Mouse (Mus musculus) adrenal gland, postnatal 4 days (tissue): ENCODE measurements around the gene Ptbp1. TPM values are rescaled to one million over a fixed set of nuclear protein-coding genes. Genes with fewer than 3 reads are reported as not detected.
A peak's percentile ranks its signal among the peaks of the same experiment; 100 is the strongest.

Source experiments
- DNase-seq, 2 experiments: peaks; one replicate each; pipeline ENCODE4 v3.0.0; 2021 to 2022; ENCODE audit warnings: low spot score in 2 of 2, mixed read lengths in 2 of 2
- long read RNA-seq, 2 experiments: library from polyadenylated mRNA; stranded (forward); transcript quantifications; one replicate each; pipeline ENCODE4 v2.0.0; 2021
- total RNA-seq, 2 experiments: library from RNA; stranded (reverse); gene quantifications; 2 replicates each; pipeline ENCODE4 v1.2.3; 2021

Ptbp1 gene
- total RNA-seq = 100 to 1,000 TPM; 344 to 389 TPM
- long read RNA-seq, experiment 1, transcript Ptbp1-216 (14 exons, 3,110 nt) = minor isoform, 28 of 87 reads
- long read RNA-seq, experiment 1, transcript Ptbp1-206 (13 exons, 3,169 nt) = major isoform, 37 of 87 reads
- long read RNA-seq, experiment 1, partial matches to known transcripts = 17 of 87 reads
- long read RNA-seq, experiment 1, other reads (novel, unspliced or antisense) = 3 of 87 reads
- long read RNA-seq, experiment 2, transcript Ptbp1-216 (14 exons, 3,110 nt) = minor isoform, 48 of 248 reads
- long read RNA-seq, experiment 2, transcript Ptbp1-206 (13 exons, 3,169 nt) = major isoform, 73 of 248 reads
- long read RNA-seq, experiment 2, partial matches to known transcripts = 77 of 248 reads
- long read RNA-seq, experiment 2, other reads (novel, unspliced or antisense) = 41 of 248 reads

DNA sequence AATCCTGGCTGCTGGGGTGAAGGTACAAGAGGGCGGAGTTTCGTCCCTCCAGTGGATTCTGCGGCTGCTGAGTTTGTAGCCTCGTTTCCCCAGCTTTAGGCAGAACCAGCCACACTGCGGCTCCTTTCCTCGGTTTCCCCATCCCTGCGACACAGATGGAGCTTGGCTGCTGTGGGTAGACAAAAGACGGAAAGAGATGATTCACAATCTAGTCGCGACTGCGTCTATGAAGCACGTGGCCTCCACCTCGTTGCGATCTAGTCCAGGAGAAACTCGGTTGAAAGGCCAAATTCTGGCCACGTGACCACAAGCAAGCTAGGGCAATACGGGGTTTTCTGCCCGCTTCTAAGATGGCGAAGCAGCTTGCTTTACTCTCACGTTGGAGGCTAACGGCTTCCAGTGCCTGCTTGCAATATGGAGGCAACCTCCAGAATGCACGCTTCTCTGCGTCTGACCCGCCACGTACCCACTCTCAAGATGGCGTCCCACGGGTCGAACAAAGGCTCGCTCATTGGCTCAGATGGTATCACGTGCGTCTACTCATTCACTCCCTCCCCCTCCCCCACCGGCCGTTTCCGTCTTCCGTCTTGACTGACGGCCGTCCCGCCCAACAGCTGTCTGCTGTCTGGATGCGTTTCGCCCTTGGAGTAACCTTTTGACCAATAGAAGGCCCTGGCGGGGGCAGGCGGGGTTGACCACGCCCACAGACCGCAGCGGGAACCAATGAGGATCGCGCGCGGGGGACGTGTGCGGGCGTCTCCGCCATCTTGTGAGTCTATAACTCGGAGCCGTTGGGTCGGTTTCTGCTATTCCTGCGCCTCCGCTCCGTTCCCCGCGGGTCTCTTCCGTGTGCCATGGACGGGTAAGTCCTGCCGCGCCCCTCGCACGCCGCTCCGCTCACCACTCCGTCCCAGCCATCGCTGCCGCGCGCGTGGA lies at the start of gene Ptbp1:
Gene Ptbp1 (plus strand): TSS at position 568 of the 936 bp plus-strand sequence.
- DNase-seq = peak; percentile 93 to 99

DNA sequence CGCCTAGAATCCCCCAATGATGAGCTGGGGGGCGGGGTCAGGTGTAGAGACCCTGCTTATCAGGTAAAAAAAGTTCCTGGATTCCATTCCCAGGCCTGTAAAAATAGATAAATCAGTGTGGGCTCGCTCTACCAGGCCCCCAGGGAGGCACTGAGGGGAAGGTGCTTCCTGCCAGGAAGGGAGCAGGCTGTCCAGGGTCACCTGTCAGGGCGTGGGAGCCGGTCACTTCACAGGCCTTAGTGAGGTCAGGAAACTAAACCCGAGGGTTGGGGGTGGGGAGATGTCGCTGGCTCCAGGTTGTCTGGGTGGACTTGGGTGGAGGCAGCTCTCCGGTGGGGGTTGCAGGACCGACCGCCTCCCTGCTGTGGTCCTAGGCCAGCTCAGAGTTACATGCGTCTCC lies 48.6 kb upstream of the Ptbp1 start:
- no peak for DNase-seq

DNA sequence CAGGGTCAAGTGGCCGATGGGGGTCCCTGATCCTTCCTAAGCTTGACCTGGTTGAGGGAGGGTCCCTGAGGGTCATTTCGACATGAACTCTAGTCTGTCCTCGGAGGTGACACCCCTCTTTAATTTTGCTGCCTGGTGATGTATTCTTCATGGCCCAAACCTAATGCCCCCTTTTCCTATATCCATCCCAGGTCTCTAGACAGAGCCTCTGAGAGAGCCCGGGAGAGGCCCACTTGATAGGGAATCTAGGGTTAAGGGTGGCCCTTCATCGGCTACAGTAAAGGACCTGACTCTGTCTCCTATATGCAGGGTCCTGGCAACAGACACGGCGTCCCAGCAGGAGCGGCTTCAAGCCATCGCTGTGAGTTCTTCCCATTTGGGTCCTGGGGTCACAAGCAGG lies 47.9 kb upstream of the Ptbp1 start:
- no peak for DNase-seq

DNA sequence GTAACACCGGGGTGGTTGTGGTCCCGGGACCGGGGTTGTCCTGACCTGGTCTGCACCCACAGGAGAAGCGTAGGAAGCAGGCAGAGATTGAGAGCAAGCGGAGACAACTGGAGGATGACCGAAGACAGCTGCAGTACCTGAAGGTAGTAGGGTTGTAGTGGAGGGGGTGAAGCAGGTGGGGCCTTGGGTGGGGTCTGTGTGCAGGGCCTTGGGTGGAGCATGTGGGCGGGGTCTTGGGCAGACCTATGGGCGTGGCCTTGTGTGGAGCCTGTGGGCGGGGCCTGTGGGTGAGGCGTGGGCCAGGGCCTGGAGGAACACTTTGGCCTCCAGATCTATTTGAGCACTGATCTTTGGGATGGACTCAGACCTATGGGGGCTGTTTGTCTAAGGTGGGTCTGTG lies 47.3 kb upstream of the Ptbp1 start:
- no peak for DNase-seq

DNA sequence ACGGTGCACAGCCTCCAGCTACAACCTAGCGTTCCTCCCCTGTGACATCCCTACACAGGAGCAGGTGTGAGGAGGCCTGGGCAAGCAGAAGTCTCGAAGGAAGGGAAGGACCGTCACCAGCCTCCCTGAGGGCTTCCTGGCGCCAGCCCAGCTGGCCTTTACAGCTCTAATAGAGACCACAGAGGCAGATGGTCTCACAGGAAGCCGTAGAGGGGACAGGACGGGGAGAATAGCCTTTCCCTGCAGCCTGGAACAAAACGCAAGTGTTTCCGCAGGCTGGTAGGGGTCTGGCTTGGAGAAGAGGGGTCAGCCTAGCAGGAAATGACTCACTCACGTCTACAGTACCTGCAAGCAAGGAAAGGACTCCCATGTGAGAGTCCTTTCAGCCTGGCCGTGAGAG lies 46.4 kb upstream of the Ptbp1 start:
- DNase-seq = no peak

DNA sequence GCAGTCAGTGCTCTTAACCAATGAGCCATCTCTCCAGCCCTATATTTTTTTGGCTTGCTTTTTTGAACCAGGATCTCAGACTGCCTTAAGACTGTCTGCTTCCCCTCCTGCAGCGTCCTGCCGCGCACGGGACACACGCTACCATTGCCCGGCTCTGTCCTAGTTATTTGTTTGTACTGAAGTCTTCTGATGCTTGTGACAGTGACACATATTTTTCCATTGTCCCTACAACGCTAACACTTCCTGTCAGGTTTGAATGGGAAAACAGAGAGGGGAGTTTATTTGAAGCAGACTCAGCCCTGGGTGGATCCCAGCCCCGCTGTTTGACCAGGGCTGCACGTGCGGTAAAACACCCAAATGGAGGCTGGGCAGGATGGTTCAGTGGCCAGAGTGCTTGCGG lies 45.5 kb upstream of the Ptbp1 start:
- DNase-seq = no peak

DNA sequence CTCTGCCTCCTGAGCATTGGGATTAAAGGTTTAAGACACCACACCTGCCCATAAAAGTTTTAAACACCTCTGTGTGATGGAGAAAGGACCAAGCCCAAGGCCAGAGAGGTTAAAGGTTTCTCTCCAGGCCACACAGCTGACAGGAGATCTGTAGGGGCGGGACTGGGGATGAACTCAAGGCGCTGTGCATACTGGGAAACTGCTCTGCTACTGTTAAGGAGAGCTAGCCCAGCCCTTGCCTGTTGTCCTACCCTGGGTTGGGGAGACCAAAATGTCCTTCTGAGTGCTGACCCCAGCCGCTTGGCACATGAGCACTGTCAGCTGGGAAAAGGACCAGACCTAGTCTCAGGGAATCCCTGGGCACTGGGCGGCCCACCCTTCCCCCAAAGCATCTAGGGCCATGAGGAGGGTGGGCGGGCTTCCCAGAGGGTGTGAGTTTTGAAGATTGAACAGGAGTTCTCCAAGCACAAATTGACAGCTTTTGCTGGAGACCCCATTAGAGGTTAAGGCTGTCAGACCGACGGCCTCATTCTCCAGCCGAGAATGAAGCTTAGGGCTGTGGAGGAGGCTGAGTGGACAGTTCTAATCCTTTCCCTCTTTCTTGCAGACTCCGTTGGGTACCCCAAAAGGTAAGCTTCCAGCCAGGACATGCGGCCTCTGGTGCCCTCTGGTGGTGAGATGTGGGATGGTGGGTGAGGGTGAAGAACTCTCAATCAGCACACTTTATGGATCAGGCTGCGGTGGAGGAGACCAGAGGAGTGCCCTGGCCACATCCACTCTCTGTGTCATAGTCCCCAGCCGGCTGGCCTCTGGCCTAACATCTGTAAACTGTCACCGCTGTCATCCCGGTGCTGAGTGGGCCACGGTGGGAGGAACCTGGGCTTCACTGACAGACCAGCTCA lies 42.2 kb upstream of the Ptbp1 start:
- peak; percentile 73 to 84 for DNase-seq

DNA sequence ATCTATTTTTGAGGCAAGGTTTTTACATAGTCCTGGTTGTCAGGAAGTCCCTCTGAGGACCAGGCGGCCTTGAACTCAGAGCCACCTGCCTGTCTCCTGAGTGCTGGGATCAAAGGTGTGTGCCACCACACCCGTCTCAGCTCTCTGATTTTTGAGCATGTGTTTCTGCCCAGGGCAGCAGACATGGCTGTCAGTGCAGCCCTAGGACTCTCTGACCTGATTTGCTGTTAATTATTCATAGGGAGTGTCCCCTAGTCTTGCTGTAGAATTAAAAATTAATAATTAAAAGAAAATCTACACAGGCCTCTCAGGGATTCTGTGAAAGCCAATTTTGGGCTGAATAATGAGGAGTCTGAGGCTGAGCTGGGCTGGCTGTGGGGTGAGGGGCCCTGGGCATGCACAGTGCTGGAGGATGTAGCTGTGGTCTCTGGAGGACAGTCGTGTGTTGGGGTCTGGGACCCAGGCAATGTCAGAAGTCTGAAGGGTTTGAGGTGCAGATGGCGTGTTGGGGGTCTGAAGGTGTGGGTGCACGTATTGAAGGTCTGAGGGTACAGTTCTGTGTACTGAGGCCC lies 39.9 kb upstream of the Ptbp1 start:
- no peak for DNase-seq

DNA sequence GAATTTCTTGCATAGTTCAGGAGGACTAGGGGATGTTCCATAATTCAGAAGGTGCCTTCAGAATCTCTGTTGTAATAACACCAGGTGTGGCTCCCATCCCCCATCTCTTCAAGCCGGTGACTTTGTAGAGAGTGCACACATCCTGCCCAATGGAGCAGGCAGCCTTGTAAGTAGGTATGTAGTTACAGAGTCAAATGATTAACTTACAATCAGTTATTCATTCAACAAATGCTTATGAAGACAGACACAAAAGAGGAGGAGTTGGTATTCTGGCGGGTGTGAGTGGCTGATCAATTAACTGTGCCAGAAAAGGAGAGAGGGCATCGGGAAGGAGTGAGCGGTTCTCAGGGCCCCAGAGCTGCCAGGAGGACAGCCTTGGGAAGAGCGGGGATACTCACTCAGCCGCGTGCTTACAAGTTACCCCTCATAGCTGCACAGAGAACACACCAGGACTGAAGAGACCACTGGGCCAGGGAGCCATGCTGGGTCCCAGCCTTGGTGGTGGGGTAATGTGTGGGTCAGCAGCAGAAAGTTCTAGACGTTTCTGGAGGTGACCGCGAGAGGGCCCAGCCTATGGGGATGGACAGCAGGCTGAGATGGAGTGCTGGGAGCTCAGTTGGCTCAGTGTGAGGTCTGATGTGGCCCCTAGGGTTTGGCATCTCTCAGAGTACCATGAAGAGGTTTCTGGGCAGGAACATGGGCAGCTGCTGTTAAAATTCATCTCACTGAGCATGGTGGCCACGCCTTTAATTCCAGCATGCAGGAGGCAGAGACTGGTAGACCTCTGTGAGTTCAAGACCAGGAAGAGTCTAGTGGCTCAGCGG lies 38.3 kb upstream of the Ptbp1 start:
- DNase-seq = no peak

GRCm38 (mm10) chr10:79817111-79817510 lies 37.1 kb upstream of the Ptbp1 start:
- DNase-seq = no peak

DNA sequence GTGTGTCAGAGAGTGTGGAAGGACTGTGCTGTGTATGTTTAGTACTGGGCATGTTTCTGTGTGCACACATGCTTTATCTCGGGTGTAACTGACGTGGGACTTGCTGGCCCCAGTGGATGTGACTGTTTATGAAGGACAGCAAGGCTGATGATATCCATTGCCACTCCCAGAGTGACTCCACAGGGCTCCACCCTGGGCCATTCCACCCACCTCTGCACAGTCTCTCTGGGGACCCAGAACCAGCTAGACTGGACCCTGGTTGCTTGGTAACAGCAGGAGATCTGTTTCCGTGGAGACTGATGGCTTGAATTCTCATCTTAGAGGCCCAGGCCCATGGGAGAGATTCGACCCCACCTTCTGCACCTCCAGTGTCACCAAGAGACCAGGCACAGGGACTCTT lies 36.0 kb upstream of the Ptbp1 start:
- no peak for DNase-seq

- no peak for DNase-seq
These were observed 34.6 kb upstream of the Ptbp1 start for GRCm38 (mm10) chr10:79819606-79820005.

DNA sequence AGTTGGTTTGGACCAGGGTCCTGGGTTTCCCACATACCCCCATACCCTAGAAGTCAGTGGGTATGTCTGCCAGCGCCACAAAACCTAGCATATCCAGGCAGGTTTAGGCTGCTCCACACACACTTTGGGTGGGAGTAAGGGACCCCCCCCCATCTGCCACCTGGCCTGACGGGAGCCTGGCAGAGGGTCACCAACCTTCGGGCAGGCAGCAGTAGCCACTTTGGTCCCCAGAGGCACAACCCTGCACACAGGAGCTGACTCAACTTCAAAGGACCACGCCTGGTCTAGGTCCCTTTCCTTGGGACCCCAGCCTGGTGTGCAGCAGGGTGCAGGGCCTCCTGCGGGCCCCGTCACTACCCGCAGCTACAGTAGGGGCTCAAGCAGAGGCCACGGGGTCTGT lies 34.0 kb upstream of the Ptbp1 start:
- no peak for DNase-seq

GRCm38 (mm10) chr10:79820782-79821181 lies 33.4 kb upstream of the Ptbp1 start, which contains the start of gene Misp:
TSS of gene Misp (plus strand) at chr10:79820989.
- DNase-seq = no peak

DNA sequence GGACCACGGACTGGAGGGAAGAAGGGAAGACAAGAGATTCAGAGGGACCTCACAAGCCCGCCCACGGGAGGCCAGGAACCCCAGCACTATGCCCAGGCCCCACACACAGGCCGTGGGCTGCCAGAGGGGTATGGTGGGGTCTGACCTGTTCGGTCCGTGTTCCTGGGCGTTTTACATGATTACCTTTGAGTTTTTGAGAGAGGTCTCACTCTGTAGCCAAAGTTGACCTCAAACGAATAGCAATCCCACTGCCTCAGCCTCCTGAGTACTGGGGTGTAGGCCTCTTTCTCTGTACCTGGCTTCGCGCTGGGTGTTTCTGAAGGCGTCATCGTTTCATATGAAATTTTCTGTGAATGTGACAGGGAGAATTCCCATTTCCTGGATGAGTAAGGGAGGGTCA lies 32.5 kb upstream of the Ptbp1 start:
- DNase-seq = no peak

DNA sequence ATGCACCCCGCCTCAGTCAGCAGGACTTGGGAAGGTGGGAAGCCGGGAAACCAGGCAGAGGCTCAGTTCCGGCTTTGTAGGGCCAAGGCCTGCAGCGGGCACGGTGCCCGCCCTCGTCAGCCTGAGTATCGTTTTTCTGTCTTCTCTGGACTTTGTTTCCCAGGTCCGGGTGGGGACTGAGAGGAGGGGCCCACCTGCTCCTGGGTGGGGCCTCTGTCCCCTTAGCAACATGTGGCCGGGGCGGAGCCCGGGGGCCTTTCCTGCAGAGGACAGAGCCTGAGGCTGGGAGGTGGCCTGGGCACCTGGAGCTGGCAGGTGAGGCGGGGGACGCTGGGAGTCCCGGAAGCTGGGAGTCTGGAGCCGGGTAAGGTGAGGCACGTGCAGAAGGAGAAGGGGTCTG lies 31.9 kb upstream of the Ptbp1 start:
- DNase-seq = no peak

- DNase-seq = no peak
These were observed 31.2 kb upstream of the Ptbp1 start for GRCm38 (mm10) chr10:79823011-79823410.

GRCm38 (mm10) chr10:79824413-79824812 lies 29.8 kb upstream of the Ptbp1 start:
- no peak for DNase-seq

DNA sequence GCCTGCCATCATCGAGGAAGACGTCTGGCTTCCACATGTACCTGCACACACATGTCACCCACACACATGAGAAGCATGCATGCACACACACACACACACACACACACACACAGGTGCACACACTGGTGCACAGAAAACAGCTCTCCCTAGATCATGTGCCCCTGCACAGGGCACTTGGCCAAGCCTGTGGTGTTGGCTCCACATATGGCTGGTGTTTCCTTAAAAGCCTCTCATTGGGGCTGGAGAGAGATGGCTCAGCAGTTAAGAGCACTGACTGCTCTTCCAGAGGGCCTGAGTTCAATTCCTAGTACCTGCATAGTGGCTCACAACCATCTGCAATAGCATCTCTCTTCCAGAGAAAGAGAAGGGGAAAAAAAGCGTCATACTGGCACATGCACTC lies 22.6 kb upstream of the Ptbp1 start:
- DNase-seq = no peak
